Mouse (Mus musculus): ENCODE measurements around the gene B3galt1.

B3galt1 gene

DNA sequence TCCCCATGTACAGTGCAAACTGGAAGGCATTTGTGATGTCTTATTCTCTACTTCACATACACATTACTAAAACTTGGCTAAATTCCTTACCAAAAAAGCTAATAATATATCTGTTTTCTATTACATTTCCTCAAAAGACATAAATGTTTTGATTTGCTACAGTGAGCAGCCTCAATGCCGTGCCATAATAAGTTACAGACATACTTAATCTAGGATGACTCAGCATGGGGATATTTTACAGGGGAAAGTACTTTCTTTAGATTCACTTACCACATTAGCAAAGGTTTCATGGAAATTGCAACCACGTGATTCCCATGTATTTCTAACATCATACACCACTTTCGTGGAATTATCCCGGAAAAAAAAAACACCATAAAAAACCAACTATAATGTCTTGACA, 495.7 kb downstream of the B3galt1 start:
- DNase-seq (ENCODE audit: low read depth) = no peak

- DNase-seq (ENCODE audit: low read depth) = no peak
Measured at GRCm38 (mm10) chr2:68079426-68080360, 514.0 kb downstream of the B3galt1 start.

DNA sequence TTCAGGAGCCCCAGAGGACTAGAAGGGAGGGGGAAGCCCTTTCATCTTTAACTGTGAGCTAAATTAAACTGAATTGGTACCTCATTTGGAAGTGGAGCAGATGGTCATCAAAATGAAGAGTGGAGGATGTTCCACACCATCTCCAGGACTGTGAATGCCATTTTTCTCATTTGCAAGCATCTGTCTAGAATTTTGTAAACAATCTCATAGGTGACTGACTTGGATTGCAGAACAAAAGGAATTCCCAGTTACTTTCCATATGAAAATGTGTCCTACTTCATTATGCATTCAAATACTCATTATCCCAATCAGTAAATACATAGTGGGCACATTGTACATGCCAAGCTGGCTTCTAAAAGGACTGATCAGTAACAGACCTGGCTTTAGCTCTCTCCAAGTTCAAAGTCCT, 515.2 kb downstream of the B3galt1 start:
- DNase-seq (ENCODE audit: low read depth) = no peak

GRCm38 (mm10) chr2:68084483-68084882, 518.8 kb downstream of the B3galt1 start:
- DNase-seq (ENCODE audit: low read depth) = no peak

DNA sequence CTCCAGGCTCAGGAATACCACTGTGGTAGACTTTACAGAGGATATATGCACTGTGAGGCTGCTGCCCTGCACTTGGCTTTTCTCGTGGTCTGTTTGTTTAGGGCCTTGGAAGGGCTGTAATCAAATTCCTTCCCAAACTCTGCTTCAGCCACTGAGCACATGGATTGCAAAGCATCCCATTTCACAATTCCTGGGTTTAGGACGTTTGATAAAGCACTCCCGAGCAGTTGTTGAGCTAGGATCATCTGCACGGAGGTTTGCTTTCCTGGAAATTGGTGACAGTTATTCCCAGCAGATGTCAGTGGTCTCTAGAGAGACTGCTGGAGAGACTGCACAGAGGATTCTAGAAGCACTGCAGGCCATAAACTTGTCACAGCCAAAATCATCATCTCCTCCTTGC, 520.4 kb downstream of the B3galt1 start:
- no peak for DNase-seq (ENCODE audit: low read depth)

DNA sequence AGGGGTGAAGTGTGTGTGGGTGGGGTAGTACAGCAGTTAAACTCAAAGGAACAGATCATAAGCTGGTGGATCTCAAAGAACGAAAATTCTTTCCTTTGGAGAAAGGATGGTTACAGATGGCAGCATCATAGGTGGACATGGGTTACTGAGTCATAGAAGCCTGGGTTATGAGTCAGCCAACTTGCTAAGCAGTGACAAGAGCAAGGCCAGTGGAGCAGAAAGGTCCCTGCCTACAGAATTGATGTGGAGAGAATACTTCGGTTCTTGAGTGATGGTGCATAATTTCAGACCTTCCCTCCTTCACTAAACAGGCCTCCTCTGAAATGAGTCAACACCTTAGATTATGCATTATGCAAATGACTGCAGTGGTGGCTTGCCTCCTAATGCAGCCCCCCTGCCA, 525.9 kb downstream of the B3galt1 start:
- no peak for DNase-seq (ENCODE audit: low read depth)

DNA sequence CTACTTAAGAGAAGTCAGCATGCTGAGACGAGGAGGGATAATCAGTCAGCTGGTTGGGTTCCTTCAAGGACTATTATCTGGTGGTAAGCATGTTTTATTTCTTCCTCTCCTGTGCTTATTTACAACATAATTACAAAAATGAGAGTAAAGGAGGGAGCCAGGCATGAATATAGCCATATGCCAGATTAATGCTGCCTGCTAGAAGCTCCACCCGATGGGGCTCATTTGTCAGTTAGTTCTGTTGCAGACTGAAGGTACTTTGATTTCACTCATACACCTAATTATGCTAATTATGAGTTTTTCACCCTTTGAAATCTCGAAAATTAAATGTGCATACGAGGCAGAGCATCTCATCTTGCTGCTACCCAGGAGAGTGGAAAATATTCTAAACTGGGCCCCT, 539.0 kb downstream of the B3galt1 start:
- no peak for DNase-seq (ENCODE audit: low read depth)

DNA sequence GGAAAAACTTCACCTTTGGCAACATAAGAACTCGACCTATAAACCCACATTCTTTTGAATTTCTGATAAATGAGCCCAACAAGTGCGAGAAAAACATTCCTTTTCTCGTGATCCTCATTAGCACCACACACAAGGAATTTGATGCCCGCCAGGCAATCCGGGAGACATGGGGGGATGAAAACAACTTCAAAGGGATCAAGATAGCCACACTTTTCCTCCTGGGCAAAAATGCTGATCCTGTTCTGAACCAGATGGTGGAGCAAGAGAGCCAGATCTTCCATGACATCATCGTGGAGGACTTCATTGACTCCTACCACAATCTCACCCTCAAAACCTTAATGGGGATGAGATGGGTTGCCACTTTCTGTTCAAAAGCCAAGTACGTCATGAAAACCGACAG, 552.4 kb downstream of the B3galt1 start:
- DNase-seq (ENCODE audit: low read depth) = no peak

DNA sequence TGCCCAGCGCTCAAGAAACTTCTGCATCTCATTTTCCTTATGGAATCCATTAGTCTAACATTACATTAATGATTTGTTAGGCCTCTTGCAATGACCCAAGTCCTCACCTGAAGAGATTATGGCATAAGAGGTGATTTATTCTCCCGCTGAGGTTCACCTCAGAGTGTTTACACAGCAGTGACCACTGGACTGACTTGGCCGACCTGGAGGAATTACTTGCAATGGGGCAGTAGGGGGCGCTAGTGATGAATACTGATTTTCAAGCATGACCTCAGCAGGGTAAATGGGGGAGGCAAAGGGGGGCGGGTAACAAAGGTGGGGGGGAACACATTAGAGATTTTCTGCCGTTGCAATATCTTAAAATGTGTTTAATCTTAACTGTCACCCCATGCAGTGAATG, 559.1 kb downstream of the B3galt1 start:
- DNase-seq (ENCODE audit: low read depth) = no peak

DNA sequence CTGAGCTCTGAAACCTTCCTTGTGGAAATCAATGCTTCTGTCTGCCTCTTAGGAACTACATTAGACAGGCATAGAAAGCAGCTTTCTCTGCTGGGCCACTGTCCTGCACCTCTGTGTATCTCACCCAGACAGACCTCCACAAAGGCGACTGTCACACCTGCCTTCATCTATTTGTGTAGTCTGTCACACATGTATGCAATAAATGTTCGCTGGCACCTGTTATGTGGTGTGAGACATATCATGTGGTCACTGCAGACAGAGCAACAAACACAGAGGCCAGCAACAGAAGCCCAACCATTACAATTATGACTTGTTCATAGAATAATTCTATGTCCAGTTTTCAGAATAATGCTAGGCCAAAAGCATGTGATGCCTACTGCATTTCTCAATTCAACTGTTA, 575.4 kb downstream of the B3galt1 start:
- no peak for DNase-seq (ENCODE audit: low read depth)

GRCm38 (mm10) chr2:68143292-68143691, 577.6 kb downstream of the B3galt1 start:
- DNase-seq (ENCODE audit: low read depth) = no peak

DNA sequence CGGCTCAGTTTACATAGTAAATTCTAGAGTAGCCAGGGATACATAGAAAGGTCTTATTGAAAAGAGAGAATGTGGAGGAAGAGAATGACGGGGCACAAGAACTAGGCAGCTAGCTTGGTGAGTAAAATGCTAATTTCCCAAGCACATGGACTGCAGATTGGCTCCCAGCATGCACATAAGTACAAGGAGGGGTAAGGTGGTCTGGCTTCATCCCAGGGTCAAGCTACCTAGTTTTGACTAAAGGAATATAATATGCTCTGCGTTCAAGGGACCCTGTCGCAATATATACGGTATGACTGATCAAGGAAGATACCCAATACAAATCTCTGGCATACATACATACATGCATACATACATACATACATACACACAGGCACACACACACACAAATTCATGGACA, 594.1 kb downstream of the B3galt1 start:
- no peak for DNase-seq (ENCODE audit: low read depth)

- DNase-seq (ENCODE audit: low read depth) = no peak
Measured at GRCm38 (mm10) chr2:68160566-68160965, 594.9 kb downstream of the B3galt1 start.

- DNase-seq (ENCODE audit: low read depth) = no peak
Measured at GRCm38 (mm10) chr2:68162012-68162411, 596.3 kb downstream of the B3galt1 start.

DNA sequence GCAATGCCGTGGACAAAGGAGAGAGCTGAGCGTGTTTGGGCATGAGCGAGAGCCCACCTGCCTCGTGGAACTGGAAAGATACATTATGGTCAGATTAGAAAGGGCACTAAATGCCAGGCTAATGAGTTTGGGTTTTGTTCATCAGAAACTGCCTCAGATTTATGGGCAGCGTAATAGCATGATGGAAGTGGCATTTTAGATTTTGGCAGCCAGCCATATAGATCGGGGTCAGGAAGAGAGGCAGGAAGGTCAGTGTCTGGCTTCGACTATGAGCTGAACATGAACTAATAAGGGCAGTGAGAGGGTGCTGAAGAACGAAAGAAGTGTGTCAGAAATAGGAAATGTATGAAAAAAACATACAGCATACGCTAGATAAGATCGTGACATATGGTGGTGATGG, 605.6 kb downstream of the B3galt1 start:
- no peak for DNase-seq (ENCODE audit: low read depth)

Data from 416B (cell line).